Mouse (Mus musculus): Measurements from ENCODE around the gene Cst3.

DNA sequence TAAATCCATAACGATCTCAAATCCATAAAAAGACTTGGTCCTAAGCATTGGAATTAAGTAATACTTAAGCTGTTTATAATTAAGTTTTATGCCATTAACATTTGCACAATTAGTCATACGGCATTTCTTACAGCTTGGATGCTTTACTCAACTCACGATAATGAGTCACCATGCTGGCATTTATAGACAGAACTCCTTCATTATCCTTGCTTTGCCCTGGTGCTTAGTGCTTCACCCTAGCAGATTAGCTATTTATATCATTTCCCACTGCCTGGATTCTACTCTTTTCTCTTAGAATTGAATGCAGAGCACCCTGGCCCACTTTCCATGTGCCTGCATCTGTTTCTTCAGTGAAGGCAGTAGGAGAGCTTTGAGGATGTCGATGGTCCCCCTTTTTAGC is 18.0 kb downstream of the Cst3 start:
- TF ChIP-seq CHD2 (IDR thresholded peaks at IDR 0.05; ENCODE audit: low read depth, low read length) (no peak), ZNF384 (IDR thresholded peaks at IDR 0.05; ENCODE audit: low read depth, low read length) (no peak), HCFC1 (IDR thresholded peaks at IDR 0.05; ENCODE audit: borderline replicate concordance, insufficient read depth, low read length) (no peak)

Measured in ES-E14 (cell line).